Mouse (Mus musculus): ENCODE measurements around the gene Med15. TPM values are rescaled to one million over a fixed set of nuclear protein-coding genes. Genes with fewer than 3 reads are reported as not detected.
"Not testable (repeated sequence)": the region's sequence is repeated elsewhere in the genome, so short reads cannot be mapped to it uniquely, and the experiment has no call there.

Gene Med15
- total and polyA plus RNA-seq, 2 experiments from 2014 or later = 39.2 to 66.1 TPM

- WGBS = 3% methylated on average over 60 of the region's 60 CpGs
- Histone ChIP-seq H3K9me3 (ENCODE audit: low read length) (no peaks in the 10 kb centered on the region), H3K36me3 (ENCODE audit: insufficient read depth, low read length) (0 out of 2 replicates have a peak, but pooled peaks cover 7% of the 10 kb centered on the region), H3K4me1 (ENCODE audit: insufficient read depth, low read length) (no peaks in the 10 kb centered on the region; the same call in 1 of the 2 replicates), H3K27ac (peak within 1 kb of the TSS; percentile 32; the same call in 1 of the 2 replicates), H3K27me3 (ENCODE audit: insufficient read depth, low read length) (no peaks in the 10 kb centered on the region), H3K4me3 (ENCODE audit: low read length) (peak within 1 kb of the TSS; percentile 96), H3K4me2 (ENCODE audit: low read depth, low read length) (peak within 1 kb of the TSS; percentile 84), H3K9ac (replicated peaks; ENCODE audit: low read length) (peak within 1 kb of the TSS; percentile 87)
- TF ChIP-seq CTCF (IDR thresholded peaks at IDR 0.05; ENCODE audit: low read depth) = no peak
- DNase-seq (ENCODE audit: low spot score) (peak; percentile 93), ATAC-seq (peak; percentile 82)
Measured at GRCm38 (mm10) chr16:17619198-17620105, 113.2 kb downstream of the Med15 start, which contains the start of gene Smpd4. Gene Smpd4 (plus strand): TSS chr16:17619354.

GRCm38 (mm10) chr16:17617922-17618565, 114.6 kb downstream of the Med15 start:
- 21% methylated on average over 13 of the region's 13 CpGs for WGBS
- Histone ChIP-seq H3K36me3 (ENCODE audit: insufficient read depth, low read length) (0 out of 2 replicates have a peak, but pooled peaks cover 4% of the 10 kb centered on the region), H3K4me1 (ENCODE audit: insufficient read depth, low read length) (no peaks in the 10 kb centered on the region; the same call in 1 of the 2 replicates), H3K9ac (replicated peaks; ENCODE audit: low read length) (no peak overlapping the region), H3K9me3 (ENCODE audit: low read length) (no peaks in the 10 kb centered on the region), H3K27ac (no peak overlapping the region), H3K4me2 (ENCODE audit: low read depth, low read length) (no peak overlapping the region), H3K4me3 (ENCODE audit: low read length) (no peak overlapping the region), H3K27me3 (ENCODE audit: insufficient read depth, low read length) (no peaks in the 10 kb centered on the region)
- ATAC-seq = peak; percentile 72; the same call in 1 of the 2 replicates
- TF ChIP-seq CTCF (IDR thresholded peaks at IDR 0.05; ENCODE audit: low read depth) = peak; percentile 83
- peak; percentile 55 for DNase-seq (ENCODE audit: low spot score)

- no peaks in the 10 kb centered on the region; the same call in 1 of the 2 replicates for H3K4me1 ChIP-seq (ENCODE audit: insufficient read depth, low read length)
Measured at GRCm38 (mm10) chr16:17616212-17616611, 116.5 kb downstream of the Med15 start.

GRCm38 (mm10) chr16:17614740-17615139, 118.0 kb downstream of the Med15 start:
- peak; percentile 65 for TF ChIP-seq CTCF (IDR thresholded peaks at IDR 0.05; ENCODE audit: low read depth)
- H3K9ac ChIP-seq (replicated peaks; ENCODE audit: low read length); H3K9me3 ChIP-seq (ENCODE audit: low read length); H3K4me1 ChIP-seq (ENCODE audit: insufficient read depth, low read length); H3K4me2 ChIP-seq (ENCODE audit: low read depth, low read length); DNase-seq (ENCODE audit: low spot score); H3K4me3 ChIP-seq (ENCODE audit: low read length); ATAC-seq; H3K27me3 ChIP-seq (ENCODE audit: insufficient read depth, low read length); H3K36me3 ChIP-seq (ENCODE audit: insufficient read depth, low read length); H3K27ac ChIP-seq: not testable (repeated sequence)
- whole genome bisulfite sequencing = 90% methylated on average over 6 of the region's 6 CpGs

More at GRCm38 (mm10) chr16:17616212-17616611, 116.5 kb downstream of the Med15 start:
- 85% methylated on average over 5 of the region's 5 CpGs for WGBS
- DNase-seq (ENCODE audit: low spot score) (no peak), ATAC-seq (no peak)
- Histone ChIP-seq H3K36me3 (ENCODE audit: insufficient read depth, low read length) (no peaks in the 10 kb centered on the region), H3K4me2 (ENCODE audit: low read depth, low read length) (no peak overlapping the region), H3K4me3 (ENCODE audit: low read length) (no peak overlapping the region), H3K27ac (no peak overlapping the region), H3K9me3 (ENCODE audit: low read length) (no peaks in the 10 kb centered on the region), H3K27me3 (ENCODE audit: insufficient read depth, low read length) (no peaks in the 10 kb centered on the region), H3K9ac (replicated peaks; ENCODE audit: low read length) (no peak overlapping the region)
- TF ChIP-seq CTCF (IDR thresholded peaks at IDR 0.05; ENCODE audit: low read depth) = no peak

- Histone ChIP-seq H3K9ac (replicated peaks; ENCODE audit: low read length) (no peak overlapping the region), H3K27me3 (ENCODE audit: insufficient read depth, low read length) (no peaks in the 10 kb centered on the region), H3K36me3 (ENCODE audit: insufficient read depth, low read length) (no peaks in the 10 kb centered on the region), H3K9me3 (ENCODE audit: low read length) (no peaks in the 10 kb centered on the region), H3K4me2 (ENCODE audit: low read depth, low read length) (no peak overlapping the region), H3K4me1 (ENCODE audit: insufficient read depth, low read length) (no peaks in the 10 kb centered on the region), H3K27ac (no peak overlapping the region), H3K4me3 (ENCODE audit: low read length) (no peak overlapping the region)
- TF ChIP-seq CTCF (IDR thresholded peaks at IDR 0.05; ENCODE audit: low read depth) = no peak
- WGBS = 71% methylated on average over 4 of the region's 4 CpGs
- DNase-seq (ENCODE audit: low spot score) = no peak
- no peak for ATAC-seq
Measured at GRCm38 (mm10) chr16:17611383-17611782, 121.3 kb downstream of the Med15 start.

DNA sequence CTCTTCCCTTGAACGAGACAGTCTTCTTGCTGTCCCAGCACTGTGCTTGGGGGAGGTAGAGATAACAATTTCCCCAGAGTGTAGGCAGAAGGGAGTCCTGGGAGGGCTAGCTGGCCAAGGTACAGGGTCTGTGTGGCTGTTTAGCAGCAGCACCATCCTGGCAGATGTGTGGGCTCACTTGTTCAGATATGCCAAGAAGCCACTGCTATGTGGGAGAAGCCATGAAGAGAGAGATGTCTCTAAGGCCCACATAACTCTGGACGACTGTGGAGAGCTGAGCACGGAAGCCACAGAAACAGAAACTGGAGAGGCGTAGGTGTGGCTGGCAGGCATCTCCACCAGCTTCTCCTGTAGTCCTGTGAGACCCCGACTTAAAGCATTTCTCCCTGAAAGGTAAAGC, 127.0 kb downstream of the Med15 start:
- Histone ChIP-seq H3K4me2 (ENCODE audit: low read depth, low read length) (no peak overlapping the region), H3K9ac (replicated peaks; ENCODE audit: low read length) (no peak overlapping the region), H3K9me3 (ENCODE audit: low read length) (no peaks in the 10 kb centered on the region), H3K27ac (no peak overlapping the region), H3K4me1 (ENCODE audit: insufficient read depth, low read length) (no peaks in the 10 kb centered on the region), H3K4me3 (ENCODE audit: low read length) (no peak overlapping the region), H3K27me3 (ENCODE audit: insufficient read depth, low read length) (no peaks in the 10 kb centered on the region), H3K36me3 (ENCODE audit: insufficient read depth, low read length) (no peaks in the 10 kb centered on the region)
- DNase-seq (ENCODE audit: low spot score) (no peak), ATAC-seq (no peak)
- WGBS = 71% methylated on average over 5 of the region's 5 CpGs
- no peak for TF ChIP-seq CTCF (IDR thresholded peaks at IDR 0.05; ENCODE audit: low read depth)
